Mouse (Mus musculus): Measurements from ENCODE around the gene Gzmc. TPM values are rescaled to one million over a fixed set of nuclear protein-coding genes. Genes with fewer than 3 reads are reported as not detected.
"Not testable (repeated sequence)": the region's sequence is repeated elsewhere in the genome, so short reads cannot be mapped to it uniquely, and the experiment has no call there.

Gzmc gene
- total RNA-seq (2015), result not detected in 2 replicates
- total RNA-seq (2017), result not detected in 2 replicates

DNA sequence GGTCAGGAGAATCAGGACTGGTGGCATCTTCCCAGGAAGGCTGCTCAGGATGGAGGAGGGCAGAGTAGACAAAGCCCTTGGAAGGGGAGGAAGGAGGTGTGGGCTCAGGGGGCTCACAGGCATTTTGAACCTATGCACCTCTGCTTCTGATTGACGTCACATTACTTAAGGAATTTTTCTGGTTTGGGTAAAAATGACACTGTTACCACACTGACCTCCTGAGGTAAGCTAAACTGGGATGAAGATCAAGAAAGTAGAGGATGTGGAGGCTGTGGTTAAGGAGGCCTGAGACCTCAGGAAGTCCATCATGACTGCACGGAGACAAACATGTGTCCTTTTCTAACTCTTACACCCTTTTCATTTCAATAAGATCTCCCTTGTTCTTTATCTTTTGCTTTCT, at the start of gene Gzmc:
Gene Gzmc (minus strand): TSS at position 101 of the 400 bp plus-strand sequence.
- ATAC-seq (replicated peaks; ENCODE audit: poor library complexity), result no peak

- no peak for ATAC-seq (replicated peaks; ENCODE audit: poor library complexity)
Measured at GRCm38 (mm10) chr14:56283816-56284215, 49.4 kb upstream of the Gzmc start.

GRCm38 (mm10) chr14:56281090-56281489, 46.6 kb upstream of the Gzmc start:
- no peak for ATAC-seq (replicated peaks; ENCODE audit: poor library complexity)

DNA sequence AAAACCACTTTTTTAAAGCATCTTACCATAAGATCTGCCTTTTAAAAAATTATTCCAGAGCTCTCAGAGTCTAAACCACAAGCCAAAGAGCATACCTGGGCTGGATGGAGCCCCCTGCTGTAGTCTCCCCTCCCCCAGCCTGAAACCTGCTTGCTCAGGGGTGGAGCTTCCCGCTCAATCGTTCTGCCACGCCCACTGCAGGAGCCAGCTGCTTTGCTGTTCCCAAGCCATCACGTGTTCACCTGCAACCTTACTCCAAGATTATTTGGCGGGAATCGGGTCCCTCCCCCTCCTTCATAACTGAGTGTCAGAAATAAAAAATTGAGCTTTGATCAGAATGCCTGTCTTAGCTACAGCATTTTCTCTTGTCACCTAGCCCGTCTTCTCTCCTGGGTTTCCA, 44.2 kb upstream of the Gzmc start:
- ATAC-seq (replicated peaks; ENCODE audit: poor library complexity), result not testable (repeated sequence)

GRCm38 (mm10) chr14:56276096-56276495, 41.6 kb upstream of the Gzmc start:
- not testable (repeated sequence) for ATAC-seq (replicated peaks; ENCODE audit: poor library complexity)

GRCm38 (mm10) chr14:56266109-56266508, 31.7 kb upstream of the Gzmc start:
- peak; percentile 23; the same call in 1 of the 2 replicates for ATAC-seq (replicated peaks; ENCODE audit: poor library complexity)

DNA sequence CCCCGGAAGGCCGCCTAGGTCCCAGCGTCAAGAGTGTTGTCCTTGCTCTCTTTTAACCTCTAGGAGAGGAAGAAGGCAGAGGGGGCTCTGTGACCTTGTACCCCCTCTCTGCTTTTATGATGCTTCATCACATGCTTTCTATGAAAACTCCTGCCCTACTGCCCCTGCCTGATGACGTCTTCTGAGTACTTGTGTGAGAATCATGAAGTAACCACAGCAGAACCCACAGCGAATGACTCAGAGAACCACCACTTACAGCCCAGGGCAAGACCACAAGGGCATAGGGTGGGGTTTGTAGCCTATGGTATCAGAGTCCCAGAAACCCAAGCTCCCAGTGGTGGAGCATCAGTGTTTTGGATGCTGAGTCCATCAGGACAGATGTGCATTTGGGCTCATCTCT, 27.7 kb upstream of the Gzmc start, which contains the start of gene Gzmb:
Gene Gzmb (minus strand): TSS at position 108 of the 400 bp plus-strand sequence.
- peak; percentile 64 for ATAC-seq (replicated peaks; ENCODE audit: poor library complexity)

DNA sequence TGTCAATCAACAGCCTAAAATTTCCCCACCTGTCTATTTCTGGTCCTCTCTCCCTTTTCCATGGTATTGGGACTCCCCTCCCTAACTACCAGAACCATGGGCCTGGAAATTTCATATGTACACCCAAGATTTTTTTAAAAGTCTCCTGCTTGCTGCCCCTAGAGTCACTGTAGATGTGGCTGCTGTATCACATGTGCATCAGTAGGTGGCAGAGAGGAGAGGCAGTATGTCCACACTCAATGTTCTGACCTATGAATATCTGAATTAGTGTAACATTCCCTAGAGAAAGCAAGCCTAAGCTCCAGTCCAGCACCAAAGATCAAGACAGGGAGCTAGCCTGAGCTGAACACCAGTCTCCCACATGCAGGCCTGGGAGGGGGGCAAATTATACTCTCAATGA, 6.0 kb upstream of the Gzmc start:
- 0 out of 2 replicates have a peak, but pooled peaks have one; percentile 34 for ATAC-seq (replicated peaks; ENCODE audit: poor library complexity)

GRCm38 (mm10) chr14:56211317-56211716, 23.1 kb downstream of the Gzmc start, which contains the start of gene Gzmf:
TSS of gene Gzmf (minus strand) at chr14:56211417.
- ATAC-seq (replicated peaks; ENCODE audit: poor library complexity), result no peak

DNA sequence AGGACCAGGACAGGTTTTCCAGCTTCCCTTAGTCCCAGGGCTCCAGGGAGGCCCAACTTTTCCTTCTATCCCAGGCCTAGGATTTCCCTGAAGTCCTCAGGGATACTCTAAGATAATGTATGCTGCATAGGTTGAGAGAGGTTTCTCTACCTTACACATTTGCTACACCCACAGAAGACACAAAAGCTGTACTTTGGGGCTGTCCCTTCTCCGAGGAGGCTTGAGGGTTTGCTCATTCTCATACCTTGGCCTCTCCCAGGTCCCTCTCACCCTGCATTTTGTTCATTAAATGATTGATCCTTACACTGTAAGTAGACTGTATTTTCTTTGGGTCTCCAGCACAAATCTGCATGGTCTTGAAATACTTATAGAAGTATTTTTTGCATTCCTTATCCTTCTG, 28.8 kb downstream of the Gzmc start:
- ATAC-seq (replicated peaks; ENCODE audit: poor library complexity), result no peak

- ATAC-seq (replicated peaks; ENCODE audit: poor library complexity), result peak; percentile 84
Measured at GRCm38 (mm10) chr14:56205021-56205420, 29.4 kb downstream of the Gzmc start.

DNA sequence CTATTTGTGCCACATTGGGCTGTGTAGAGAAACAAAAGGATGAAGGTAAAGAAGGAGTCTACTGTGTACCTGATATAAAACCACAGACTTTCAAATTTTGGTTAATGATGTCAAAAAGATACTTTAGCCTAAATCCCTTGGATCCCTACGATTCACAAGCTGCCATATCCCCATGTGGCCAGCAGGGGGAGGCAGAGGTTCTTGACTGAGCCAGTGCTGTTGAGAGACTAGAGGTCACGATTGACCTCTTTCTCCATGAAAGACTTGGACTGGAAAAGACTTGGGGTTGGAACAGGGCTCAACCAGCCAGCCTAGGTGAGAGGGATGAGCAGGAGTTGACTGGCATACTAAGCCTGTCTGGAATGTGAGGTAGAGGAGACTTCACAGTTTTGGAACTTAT, 30.5 kb downstream of the Gzmc start:
- ATAC-seq (replicated peaks; ENCODE audit: poor library complexity), result peak; percentile 80

DNA sequence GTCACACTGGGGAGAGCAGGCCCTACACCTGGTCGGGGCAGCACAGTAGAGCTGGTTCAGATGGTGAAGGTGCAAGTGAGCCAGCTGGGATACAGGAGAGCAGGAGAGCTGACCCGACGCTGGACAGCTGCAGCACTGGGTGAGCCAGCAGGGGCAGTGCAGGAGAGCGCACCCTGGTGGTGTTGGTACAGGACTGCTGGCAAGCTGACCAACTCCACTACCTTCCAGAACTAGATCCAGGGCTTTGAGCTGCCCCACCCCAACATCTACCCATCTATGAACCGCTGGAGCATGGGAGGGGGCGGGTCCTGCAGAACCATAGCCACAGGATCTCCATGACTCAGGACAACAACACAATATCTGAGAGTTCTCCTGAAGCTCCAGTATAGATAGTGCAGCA, 47.5 kb downstream of the Gzmc start:
- ATAC-seq (replicated peaks; ENCODE audit: poor library complexity), result no peak

- no peak for ATAC-seq (replicated peaks; ENCODE audit: poor library complexity)
Measured at GRCm38 (mm10) chr14:56186521-56186920, 47.9 kb downstream of the Gzmc start.

Other genes starting within 250 kb of the Gzmc start
- gene Mcpt1, start 216.7 kb downstream of the Gzmc start, total RNA-seq (2015), result not detected in 2 replicates
- gene Mcpt1, start 216.7 kb downstream of the Gzmc start, total RNA-seq (2017), result not detected in 2 replicates
- gene Mcpt9, start 204.2 kb downstream of the Gzmc start, total RNA-seq (2015), result not detected in 2 replicates
- gene Mcpt9, start 204.2 kb downstream of the Gzmc start, total RNA-seq (2017), result not detected in 2 replicates
- gene Mcpt2, start 192.6 kb downstream of the Gzmc start, total RNA-seq (2015), result not detected in 2 replicates
- not detected in 2 replicates for gene Mcpt2, start 192.6 kb downstream of the Gzmc start, total RNA-seq (2017)
- gene Mcpt4, start 172.3 kb downstream of the Gzmc start, total RNA-seq (2015), result not detected in 2 replicates
- gene Mcpt4, start 172.3 kb downstream of the Gzmc start, total RNA-seq (2017), result not detected in 2 replicates
- gene Mcpt8, start 149.4 kb downstream of the Gzmc start, total RNA-seq (2015), result 83.3 and 112 TPM in 2 replicates
- gene Mcpt8, start 149.4 kb downstream of the Gzmc start, total RNA-seq (2017), result 23.6 and 30.6 TPM in 2 replicates
- 4,330 and 4,812 TPM in 2 replicates for gene Ctsg, start 132.1 kb downstream of the Gzmc start, total RNA-seq (2015)
- gene Ctsg, start 132.1 kb downstream of the Gzmc start, total RNA-seq (2017), result 4,060 and 4,327 TPM in 2 replicates
- not detected in 2 replicates for gene Gzme, start 114.0 kb downstream of the Gzmc start, total RNA-seq (2015)
- not detected in 2 replicates for gene Gzme, start 114.0 kb downstream of the Gzmc start, total RNA-seq (2017)
- 0.37 TPM in 1 of 2 replicates, not detected in the other for gene Gzmd, start 102.0 kb downstream of the Gzmc start, total RNA-seq (2015)
- not detected in 2 replicates for gene Gzmd, start 102.0 kb downstream of the Gzmc start, total RNA-seq (2017)
- not detected in 2 replicates for gene Gzmg, start 75.1 kb downstream of the Gzmc start, total RNA-seq (2015)
- gene Gzmg, start 75.1 kb downstream of the Gzmc start, total RNA-seq (2017), result not detected in 2 replicates
- gene Gzmn, start 60.1 kb downstream of the Gzmc start, total RNA-seq (2015), result not detected in 2 replicates
- not detected in 2 replicates for gene Gzmn, start 60.1 kb downstream of the Gzmc start, total RNA-seq (2017)
- not detected in 2 replicates for gene Gzmf, start 23.2 kb downstream of the Gzmc start, total RNA-seq (2015)
- not detected in 2 replicates for gene Gzmf, start 23.2 kb downstream of the Gzmc start, total RNA-seq (2017)
- gene Gzmb, start 27.6 kb upstream of the Gzmc start, total RNA-seq (2015), result 3.5 TPM in 2 replicates
- 1.1 TPM in 2 replicates for gene Gzmb, start 27.6 kb upstream of the Gzmc start, total RNA-seq (2017)
- not detected in 2 replicates for gene Atp12a, start 130.4 kb upstream of the Gzmc start, total RNA-seq (2015)
- gene Atp12a, start 130.4 kb upstream of the Gzmc start, total RNA-seq (2017), result not detected in 2 replicates
- gene Rnf17, start 167.9 kb upstream of the Gzmc start, total RNA-seq (2015), result 4.4 and 6.4 TPM in 2 replicates
- 3.5 and 7.8 TPM in 2 replicates for gene Rnf17, start 167.9 kb upstream of the Gzmc start, total RNA-seq (2017)

Measured in megakaryocyte progenitor cell, adult 5-6 weeks (primary cell).